Mouse (Mus musculus) lung, adult 2 months (tissue): ENCODE data around the gene Mepce.

Experiments used
- CTCF ChIP-seq: fragments of 200-500 bp; IDR thresholded peaks from 2 replicates; pipeline ENCODE4 v1.5.1; 2011; ENCODE audit warnings: mild to moderate bottlenecking, low read length, control low read depth; ENCODE audit not compliant: insufficient read depth
- POLR2A ChIP-seq: fragments of 200-500 bp; IDR thresholded peaks from 2 replicates; pipeline ENCODE4 v1.6.1; 2011; ENCODE audit warnings: low read depth, mild to moderate bottlenecking, control low read depth, low read length, borderline replicate concordance; ENCODE audit errors: extremely low read depth

- TF ChIP-seq CTCF: no peak
- TF ChIP-seq POLR2A: no peak
These were observed 13.5 kb upstream of the Mepce start for GRCm38 (mm10) chr5:137800917-137801316.
